Mouse (Mus musculus) MEL (cell line): ENCODE measurements around the gene Pnkp. TPM values are rescaled to one million over a fixed set of nuclear protein-coding genes. Genes with fewer than 3 reads are reported as not detected.

Experiments
- DNase-seq: peaks from one replicate; pipeline ENCODE4 v3.0.0; 2011; ENCODE audit warnings: low read depth, low spot score
- H3K27ac ChIP-seq: 2 replicates; pipeline ENCODE4 v1.5.1; 2012; ENCODE audit warnings: low read depth, mild to moderate bottlenecking, control low read depth, low read length, moderate library complexity; ENCODE audit not compliant: control insufficient read depth
- H3K27me3 ChIP-seq, 2 experiments: fragments of 150-350 bp in 1 of 2; sonication (generic) in 1 of 2; 2 replicates each; pipeline ENCODE4 v1.6.1; 2012; ENCODE audit warnings: low read length in 2 of 2, mild to moderate bottlenecking in 2 of 2, improper control_type of control experiment in 1 of 2, moderate library complexity in 1 of 2; ENCODE audit not compliant: insufficient read depth in 2 of 2, control insufficient read depth in 1 of 2
- H3K36me3 ChIP-seq, 2 experiments: 2 replicates each; pipeline ENCODE4 v1.6.1; 2012 to 2014; ENCODE audit warnings: low read length in 2 of 2, improper control_type of control experiment in 1 of 2, inconsistent platforms in 1 of 2, mild to moderate bottlenecking in 1 of 2; ENCODE audit not compliant: insufficient read depth in 2 of 2, control insufficient read depth in 1 of 2
- H3K4me1 ChIP-seq, 2 experiments: fragments of 150-350 bp in 1 of 2; sonication (generic) in 1 of 2; 2 replicates each; pipeline ENCODE4 v1.6.1; 2012; ENCODE audit warnings: low read length in 2 of 2, improper control_type of control experiment in 1 of 2, mild to moderate bottlenecking in 1 of 2; ENCODE audit not compliant: insufficient read depth in 2 of 2, control insufficient read depth in 1 of 2
- H3K4me3 ChIP-seq, 2 experiments: fragments of 150-350 bp in 1 of 2; sonication (generic) in 1 of 2; 2 replicates each; pipeline ENCODE4 v1.5.1; 2012; ENCODE audit warnings: low read depth in 2 of 2, low read length in 2 of 2, mild to moderate bottlenecking in 2 of 2, moderate library complexity in 2 of 2, control low read depth in 1 of 2, improper control_type of control experiment in 1 of 2; ENCODE audit not compliant: control insufficient read depth in 1 of 2, insufficient read depth in 1 of 2
- H3K79me2 ChIP-seq: 2 replicates; pipeline ENCODE4 v1.6.1; 2012; ENCODE audit warnings: mild to moderate bottlenecking, low read length, moderate library complexity; ENCODE audit not compliant: control insufficient read depth, poor library complexity, insufficient read depth
- H3K9ac ChIP-seq: 2 replicates; pipeline ENCODE4 v1.6.1; 2012; ENCODE audit warnings: low read depth, mild to moderate bottlenecking, control low read depth, low read length, moderate library complexity; ENCODE audit not compliant: control insufficient read depth, poor library complexity, severe bottlenecking
- H3K9me3 ChIP-seq: fragments of 150-350 bp; sonication (generic); replicated peaks from 2 replicates; pipeline ENCODE4 v1.6.1; 2012; ENCODE audit warnings: mild to moderate bottlenecking, low read length, improper control_type of control experiment, moderate library complexity; ENCODE audit not compliant: insufficient read depth
- BHLHE40 ChIP-seq: IDR thresholded peaks from 2 replicates; pipeline ENCODE4 v1.6.1; 2012; ENCODE audit warnings: low read depth, mild to moderate bottlenecking, inconsistent platforms, low read length, improper control_type of control experiment, borderline replicate concordance
- CHD2 ChIP-seq: IDR thresholded peaks from 2 replicates; pipeline ENCODE4 v1.6.1; 2011; ENCODE audit warnings: low read length, improper control_type of control experiment
- CTCF ChIP-seq, 3 experiments: IDR thresholded peaks in 2 of 3; conservative IDR thresholded peaks in 1 of 3; 2 replicates each; pipeline ENCODE4 v1.5.1; 2011 to 2012; ENCODE audit warnings: low read length in 3 of 3, low read depth in 2 of 3, mild to moderate bottlenecking in 2 of 3, improper control_type of control experiment in 1 of 3, inconsistent platforms in 1 of 3, mixed read lengths in 1 of 3, moderate library complexity in 1 of 3; ENCODE audit not compliant: control insufficient read depth in 1 of 3, insufficient read depth in 1 of 3, poor library complexity in 1 of 3, severe bottlenecking in 1 of 3
- ELF1 ChIP-seq: IDR thresholded peaks from 2 replicates; pipeline ENCODE4 v1.6.1; 2014; ENCODE audit warnings: low read depth, mild to moderate bottlenecking, inconsistent platforms, low read length, improper control_type of control experiment, moderate library complexity
- GABPA ChIP-seq: IDR thresholded peaks from 2 replicates; pipeline ENCODE4 v1.6.1; 2012; ENCODE audit warnings: low read depth, mild to moderate bottlenecking, inconsistent platforms, low read length, improper control_type of control experiment, moderate library complexity
- GATA1 ChIP-seq: IDR thresholded peaks from 2 replicates; pipeline ENCODE4 v1.6.1; 2011; ENCODE audit warnings: low read depth, low read length, improper control_type of control experiment
- MAFK ChIP-seq: IDR thresholded peaks from 2 replicates; pipeline ENCODE4 v1.6.1; 2011; ENCODE audit warnings: low read depth, mild to moderate bottlenecking, low read length, improper control_type of control experiment, borderline replicate concordance
- MAZ ChIP-seq: IDR thresholded peaks from 2 replicates; pipeline ENCODE4 v1.6.1; 2012; ENCODE audit warnings: low read depth, mild to moderate bottlenecking, inconsistent platforms, low read length, improper control_type of control experiment
- RCOR1 ChIP-seq: IDR thresholded peaks from 2 replicates; pipeline ENCODE4 v1.6.1; 2012; ENCODE audit warnings: low read depth, mild to moderate bottlenecking, inconsistent platforms, low read length, improper control_type of control experiment
- TBP ChIP-seq: IDR thresholded peaks from 2 replicates; pipeline ENCODE4 v1.8.0; 2011; ENCODE audit warnings: low read depth, low read length, improper control_type of control experiment
- TCF12 ChIP-seq: IDR thresholded peaks from 2 replicates; pipeline ENCODE4 v1.6.1; 2014; ENCODE audit warnings: low read depth, mild to moderate bottlenecking, inconsistent platforms, low read length, improper control_type of control experiment, moderate library complexity
- UBTF ChIP-seq: IDR thresholded peaks from 2 replicates; pipeline ENCODE4 v1.6.1; 2012; ENCODE audit warnings: low read depth, mild to moderate bottlenecking, inconsistent platforms, low read length, improper control_type of control experiment, moderate library complexity, borderline replicate concordance; ENCODE audit not compliant: insufficient read depth
- USF2 ChIP-seq, 2 experiments: IDR thresholded peaks; 2 replicates each; pipeline ENCODE4 v1.6.1; 2011 to 2012; ENCODE audit warnings: improper control_type of control experiment in 2 of 2, low read length in 2 of 2, borderline replicate concordance in 1 of 2, inconsistent platforms in 1 of 2, low read depth in 1 of 2, mild to moderate bottlenecking in 1 of 2; ENCODE audit not compliant: insufficient read depth in 1 of 2
- ZNF384 ChIP-seq: IDR thresholded peaks from 2 replicates; pipeline ENCODE4 v1.6.1; 2012; ENCODE audit warnings: low read depth, mild to moderate bottlenecking, inconsistent platforms, low read length, improper control_type of control experiment
- polyA plus RNA-seq, 2 experiments: library from polyadenylated mRNA; stranded (reverse) in 1 of 2; unstranded in 1 of 2; fragments of >175 nt in 1 of 2; fragments of >200 nt in 1 of 2; gene quantifications; 2 replicates each; pipeline versions ENCODE4 v1.2.1 to v1.2.4; 2012; ENCODE audit warnings: low replicate concordance in 2 of 2, low read depth in 1 of 2; ENCODE audit not compliant: insufficient read length in 2 of 2, insufficient read depth in 1 of 2, missing spikeins in 1 of 2
- total RNA-seq: library from RNA; depleted of rRNA; stranded (reverse); fragments of 300-350 nt; gene quantifications from 2 replicates; pipeline ENCODE4 v1.2.3, GENCODE M21; 2012

The Pnkp gene
- total and polyA plus RNA-seq, 3 experiments = 39.3 to 45.6 TPM; not detected in 1

GRCm38 (mm10) chr7:44813985-44814384 is 43.0 kb upstream of the Pnkp start:
- Histone ChIP-seq H3K79me2 (peaks cover 36% of the 10 kb centered on the region), H3K9ac (no peak overlapping the region)
- TF ChIP-seq ZNF384 = no peak
- TF ChIP-seq TBP = no peak
- TF ChIP-seq TCF12 = no peak
- TF ChIP-seq BHLHE40 = no peak
- no peak for TF ChIP-seq MAFK
- TF ChIP-seq RCOR1 = no peak
- no peak for TF ChIP-seq MAZ
- TF ChIP-seq GABPA = no peak
- TF ChIP-seq ELF1 = no peak
- no peak for TF ChIP-seq CTCF (IDR thresholded peaks at IDR 0.05 in 2 of 3, conservative IDR thresholded peaks at IDR 0.05 in 1 of 3; ENCODE audit: control insufficient read depth in 1 of 3, insufficient read depth in 1 of 3, low read depth in 2 of 3, low read length in 3 of 3, poor library complexity in 1 of 3, severe bottlenecking in 1 of 3)
- no peak for TF ChIP-seq GATA1
- no peak for TF ChIP-seq UBTF
- no peak for TF ChIP-seq USF2 (IDR thresholded peaks at IDR 0.05; ENCODE audit: borderline replicate concordance in 1 of 2, insufficient read depth in 1 of 2, low read depth in 1 of 2, low read length in 2 of 2)
- no peak for TF ChIP-seq CHD2
- TF ChIP-seq, all 39 proteins: peak for 0
- Histone ChIP-seq H3K4me1 (peaks cover 2 to 21% of the 10 kb centered on the region in 2 experiments; a peak in 3 of 4 replicates), H3K36me3 (peaks cover 3 to 16% of the 10 kb centered on the region in 2 experiments; a peak in 3 of 4 replicates), H3K27ac (no peak overlapping the region), H3K4me3 (no peak overlapping the region), H3K9me3 (no peaks in the 10 kb centered on the region), H3K27me3 (no peaks in the 10 kb centered on the region)
- no peak for DNase-seq

GRCm38 (mm10) chr7:44814423-44814822 is 42.5 kb upstream of the Pnkp start:
- H3K27ac ChIP-seq = no peak overlapping the region
- peaks cover 8 to 20% of the 10 kb centered on the region in 2 experiments for H3K36me3 ChIP-seq
- TF ChIP-seq CTCF (IDR thresholded peaks at IDR 0.05 in 2 of 3, conservative IDR thresholded peaks at IDR 0.05 in 1 of 3; ENCODE audit: control insufficient read depth in 1 of 3, insufficient read depth in 1 of 3, low read depth in 2 of 3, low read length in 3 of 3, poor library complexity in 1 of 3, severe bottlenecking in 1 of 3) (no peak), TBP (no peak)
- peaks cover 6 to 25% of the 10 kb centered on the region in 2 experiments; a peak in 3 of 4 replicates for H3K4me1 ChIP-seq
- DNase-seq = no peak
- no peak overlapping the region for H3K4me3 ChIP-seq
- no peaks in the 10 kb centered on the region for H3K9me3 ChIP-seq
- H3K79me2 ChIP-seq = peaks cover 40% of the 10 kb centered on the region
- no peaks in the 10 kb centered on the region for H3K27me3 ChIP-seq
- H3K9ac ChIP-seq = no peak overlapping the region
